19 mouse cellular contexts compared by ENCODE assay signal in genomic region chr1:191687531-191687930, GRCm38 (mm10). TPM values are rescaled to one million over a fixed set of nuclear protein-coding genes. Genes with fewer than 3 reads are reported as not detected.
DNase-seq lines count a peak whose midpoint lies in the region; ATAC-seq and TF ChIP-seq lines count a peak whose summit lies in the region.
"Had no signal": no experiment of that assay in that cellular context is flagged by ENCODE, and none has a peak within 500 bp of the region (broad histone marks: within the 10 kb centered on the region; RNA-seq: fewer than 3 reads in every experiment).

No protein-coding gene starts in this region.

- H3K4me3 ChIP-seq in kidney, adult 2 months (ENCODE audit: insufficient read depth, low read depth, low read length) = no peak overlapping the region
- H3K4me3 ChIP-seq: embryonic facial prominence, embryonic 13.5 days; hindbrain, embryonic 12.5 days; liver, embryonic 15.5 days; midbrain, embryonic 13.5 days; neural tube, embryonic 12.5 days had no signal

- no peak for TF ChIP-seq CTCF in kidney, adult 2 months (conservative IDR thresholded peaks at IDR 0.05; ENCODE audit: insufficient read depth, insufficient read length, low read depth, low read length)

- H3K36me3 ChIP-seq in kidney, adult 2 months (ENCODE audit: control insufficient read depth, insufficient read depth, low read length) = no peaks in the 10 kb centered on the region
- H3K36me3 ChIP-seq: embryonic facial prominence, embryonic 13.5 days; hindbrain, embryonic 12.5 days; liver, embryonic 15.5 days; midbrain, embryonic 13.5 days; neural tube, embryonic 12.5 days had no signal

- no peaks in the 10 kb centered on the region; the same call in 1 of the 2 replicates for H3K27me3 ChIP-seq in kidney, adult 2 months (replicated peaks; ENCODE audit: control insufficient read depth, insufficient read depth, low read length)
- H3K27me3 ChIP-seq: embryonic facial prominence, embryonic 13.5 days; hindbrain, embryonic 12.5 days; liver, embryonic 15.5 days; midbrain, embryonic 13.5 days; neural tube, embryonic 12.5 days had no signal

- no peak overlapping the region for H3K27ac ChIP-seq in kidney, adult 2 months (ENCODE audit: insufficient read depth, low read depth, low read length)
- H3K27ac ChIP-seq: embryonic facial prominence, embryonic 13.5 days; hindbrain, embryonic 12.5 days; liver, embryonic 15.5 days; midbrain, embryonic 13.5 days; neural tube, embryonic 12.5 days; stomach, postnatal 0 days had no signal

- H3K4me1 ChIP-seq in kidney, adult 2 months (ENCODE audit: control insufficient read depth, insufficient read depth, low read length) = no peaks in the 10 kb centered on the region
- H3K4me1 ChIP-seq: embryonic facial prominence, embryonic 13.5 days; hindbrain, embryonic 12.5 days; liver, embryonic 15.5 days; midbrain, embryonic 13.5 days; neural tube, embryonic 12.5 days had no signal

- peak; percentile 92 for ATAC-seq in megakaryocyte progenitor cell, adult 5-6 weeks (replicated peaks; ENCODE audit: poor library complexity)
- ATAC-seq: forebrain, postnatal 0 days; midbrain, embryonic 13.5 days had no signal

- DNase-seq in kidney, adult 2 months = peak; percentile 7
- no peak for DNase-seq in kidney, postnatal 4 days
- DNase-seq in adipocyte (ENCODE audit: low spot score) = peak; percentile 58
- DNase-seq in gonadal fat pad, adult 2 months (ENCODE audit: low read depth) = peak; percentile 86
- DNase-seq in thymus, postnatal 0 days (ENCODE audit: low spot score) = no peak
- DNase-seq in layer of hippocampus, adult 9-10 months (ENCODE audit: low spot score) = no peak
- DNase-seq: cerebellum, postnatal 10 days; forebrain, postnatal 0 days; heart, postnatal 10 days; kidney, adult 9 months; kidney, postnatal 25 days; right cerebral cortex, postnatal 4 days had no signal

- TF ChIP-seq POLR2A in kidney, adult 2 months (IDR thresholded peaks at IDR 0.05; ENCODE audit: low read depth, low read length) = no peak

- WGBS in kidney, adult 2 months = 72% methylated on average over 7 of the region's 7 CpGs

RNA-seq across cellular contexts. Expression of gene Lpgat1, which starts 30.1 kb away (rescaled TPM):
- 17.6 and 20.8 TPM in 2 replicates for polyA plus RNA-seq in kidney, adult 2 months (2012; rRNA removed)
- 51.3 and 95.7 TPM in 2 replicates for polyA plus RNA-seq in gonadal fat pad, adult 2 months (2012; rRNA removed)
- 28.1 and 30.0 TPM in 2 replicates for total RNA-seq in megakaryocyte progenitor cell, adult 5-6 weeks (2015)
- 32.9 and 33.4 TPM in 2 replicates for total RNA-seq in megakaryocyte progenitor cell, adult 5-6 weeks (2017)
- 17.7 and 18.0 TPM in 2 replicates for polyA plus RNA-seq in thymus, postnatal 0 days (2015; fragmentation: Nextera tagmentation; extraction: Ambion mirVana)

Comparison
In these comparisons a context has a peak if more than half of its experiments do, and no peak if none do; other contexts are left out.
1. DNase-seq: peak in kidney, adult 2 months (single experiment), adipocyte (single experiment) and gonadal fat pad, adult 2 months (single experiment); none in kidney, postnatal 4 days (0 of 2), thymus, postnatal 0 days (single experiment) and layer of hippocampus, adult 9-10 months (single experiment).